Mouse (Mus musculus): ENCODE data around the gene Fibin.

Fibin gene

GRCm38 (mm10) chr2:110362432-110363283, at the start of gene Fibin:
Fibin (minus strand) TSS chr2:110363183.
- peak; percentile 41 for DNase-seq (ENCODE audit: low spot score)

DNA sequence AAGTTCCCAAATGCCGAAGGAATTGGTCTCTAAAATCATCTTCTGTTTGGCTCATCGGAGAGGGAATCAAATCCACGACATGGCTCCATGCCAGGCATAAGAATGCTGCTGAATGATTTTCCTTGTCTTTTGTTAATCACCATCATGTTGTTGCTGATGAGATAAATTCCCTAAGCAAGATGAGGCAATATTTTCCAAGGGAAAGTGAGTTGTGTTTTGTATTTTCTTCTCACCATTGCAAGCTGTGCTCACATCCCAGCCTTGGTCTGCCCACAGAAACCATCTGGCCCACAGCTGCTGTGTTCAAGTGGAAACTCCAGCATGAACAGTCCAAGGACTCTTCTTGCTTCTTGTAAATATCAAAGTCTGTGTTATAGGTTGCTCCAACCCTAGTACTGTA, 48.4 kb upstream of the Fibin start:
- no peak for DNase-seq (ENCODE audit: low spot score)

DNA sequence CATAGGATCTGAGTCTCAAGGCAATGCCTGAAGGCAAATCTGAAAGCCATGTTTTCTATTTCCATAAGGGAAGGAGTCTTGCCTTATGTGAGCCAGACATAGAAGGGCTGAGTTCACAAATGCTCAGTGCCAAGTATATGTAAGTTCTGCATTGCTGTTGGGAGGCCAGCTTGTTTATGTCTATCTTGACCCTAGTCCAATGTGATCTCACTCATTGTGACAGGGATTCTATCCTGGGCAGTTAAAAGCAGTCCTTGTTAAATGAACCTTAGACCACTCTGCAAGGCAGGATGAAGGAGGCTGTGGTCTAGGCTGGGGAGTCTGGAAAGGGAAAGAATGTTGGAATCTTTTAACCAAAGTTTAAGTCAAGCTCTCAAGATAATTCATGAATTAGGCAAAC, 45.8 kb upstream of the Fibin start:
- DNase-seq (ENCODE audit: low spot score): no peak

DNA sequence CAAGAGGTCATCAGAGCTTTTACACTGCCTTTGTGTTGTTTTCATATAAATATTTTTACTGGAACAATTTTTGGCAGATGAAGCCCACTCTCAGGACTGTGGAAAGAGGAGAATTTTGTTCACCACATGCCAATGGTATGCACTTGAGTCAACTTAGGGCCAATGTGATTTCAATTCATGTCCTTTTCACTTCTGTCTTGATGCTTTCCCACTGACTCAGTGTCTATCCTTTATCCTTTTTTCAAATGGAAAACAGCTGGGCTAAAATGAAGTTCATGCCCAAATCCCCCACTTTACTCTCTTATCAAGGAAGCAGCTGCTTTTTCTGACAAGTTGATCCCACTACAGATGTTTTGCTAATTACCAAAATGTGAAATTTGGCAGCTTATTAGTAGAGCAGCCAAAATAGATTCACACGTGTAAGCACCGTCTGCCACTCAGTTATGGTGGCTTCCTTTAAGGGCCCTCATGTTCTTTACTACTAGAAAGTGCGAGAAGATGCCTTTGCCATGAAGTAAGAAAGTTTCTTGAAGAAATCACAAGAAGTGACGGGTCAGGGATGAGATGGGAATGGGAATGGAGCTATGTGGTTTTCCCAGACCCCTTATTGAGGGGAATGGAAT, 29.8 kb upstream of the Fibin start:
- no peak for DNase-seq (ENCODE audit: low spot score)

DNA sequence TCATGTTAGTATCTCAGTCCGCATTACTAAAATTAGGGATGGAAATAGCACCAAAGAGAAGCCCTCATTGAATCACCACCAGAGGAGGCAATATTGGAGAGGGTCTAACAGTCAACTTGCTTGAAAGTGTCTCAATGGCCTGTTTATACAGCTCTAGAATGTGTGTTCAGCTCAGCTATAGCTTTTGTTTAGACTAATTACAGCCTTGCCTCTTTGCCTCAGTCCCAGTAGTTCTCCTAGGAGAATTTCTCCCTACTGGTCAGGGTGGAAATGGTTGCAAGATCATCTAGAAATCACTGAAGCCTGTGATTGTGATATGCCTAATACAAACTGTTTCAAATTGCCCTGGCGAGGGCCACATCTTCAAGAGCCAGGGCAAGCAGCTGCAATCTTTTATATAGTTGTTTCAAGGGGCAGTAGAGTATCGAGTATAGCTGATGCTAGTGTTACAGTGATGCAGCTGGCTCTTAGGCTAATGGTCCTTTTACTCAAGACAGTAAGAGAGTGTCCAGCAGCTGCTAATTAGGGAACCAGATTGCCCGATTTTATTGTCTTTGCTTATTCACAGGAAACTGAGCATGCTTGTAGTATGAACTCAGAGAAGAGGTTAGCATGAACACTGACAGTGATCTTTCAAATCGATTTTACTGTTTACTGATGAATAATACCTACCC, 27.9 kb upstream of the Fibin start:
- DNase-seq (ENCODE audit: low spot score): no peak

- DNase-seq (ENCODE audit: low spot score): no peak
Measured at GRCm38 (mm10) chr2:110379811-110380210, 16.8 kb upstream of the Fibin start.

GRCm38 (mm10) chr2:110376660-110377059, 13.7 kb upstream of the Fibin start:
- DNase-seq (ENCODE audit: low spot score): no peak

DNA sequence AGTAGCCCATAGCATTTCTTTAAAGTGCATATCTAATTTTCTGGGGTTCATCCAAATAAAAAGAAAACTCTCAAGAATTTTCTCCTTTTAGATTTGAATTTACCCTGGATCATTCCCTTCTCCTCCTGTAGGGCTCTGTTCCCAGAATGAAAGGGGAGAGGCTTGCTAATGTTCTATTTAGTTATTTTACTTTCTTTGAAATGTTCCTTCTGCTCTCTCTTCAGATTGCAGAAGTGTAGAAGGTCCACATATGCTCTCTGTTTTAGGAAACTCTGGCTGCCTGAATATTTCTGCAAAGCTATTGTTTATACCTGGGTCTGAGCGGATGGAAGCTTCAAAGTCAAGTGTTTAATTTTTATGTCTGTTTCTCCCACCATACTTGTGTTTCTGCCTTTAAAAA, 12.5 kb upstream of the Fibin start:
- no peak for DNase-seq (ENCODE audit: low spot score)

GRCm38 (mm10) chr2:110373186-110373585, 10.2 kb upstream of the Fibin start:
- DNase-seq (ENCODE audit: low spot score): no peak

DNA sequence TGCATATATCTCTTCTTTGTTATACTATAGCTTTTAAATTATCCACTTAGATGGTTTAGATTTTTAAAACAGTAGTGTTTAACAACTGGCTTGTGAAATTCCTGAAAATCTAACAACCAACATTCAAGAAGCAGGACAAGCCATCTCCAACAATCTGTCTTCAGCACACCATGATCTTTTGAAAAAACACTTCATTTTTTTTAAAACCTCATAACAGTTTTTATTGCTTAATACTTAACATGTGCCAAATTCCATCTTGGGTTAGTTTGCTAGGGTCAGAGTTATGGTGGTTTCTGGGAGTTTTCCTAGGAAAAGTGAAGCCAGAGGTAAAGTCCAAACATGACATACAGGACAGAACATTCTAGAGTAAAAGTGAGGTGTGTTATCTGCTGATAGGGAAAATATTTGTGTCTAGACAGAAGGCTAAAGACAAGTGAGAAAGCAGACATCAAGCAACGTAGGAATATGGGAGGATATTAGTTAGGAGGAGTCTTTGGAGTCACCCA, 4.5 kb upstream of the Fibin start:
- DNase-seq (ENCODE audit: low spot score): no peak

- DNase-seq (ENCODE audit: low spot score): no peak
Measured at GRCm38 (mm10) chr2:110365401-110365800, 2.4 kb upstream of the Fibin start.

- no peak for DNase-seq (ENCODE audit: low spot score)
Measured at GRCm38 (mm10) chr2:110363855-110364254, 872 bp upstream of the Fibin start.

DNA sequence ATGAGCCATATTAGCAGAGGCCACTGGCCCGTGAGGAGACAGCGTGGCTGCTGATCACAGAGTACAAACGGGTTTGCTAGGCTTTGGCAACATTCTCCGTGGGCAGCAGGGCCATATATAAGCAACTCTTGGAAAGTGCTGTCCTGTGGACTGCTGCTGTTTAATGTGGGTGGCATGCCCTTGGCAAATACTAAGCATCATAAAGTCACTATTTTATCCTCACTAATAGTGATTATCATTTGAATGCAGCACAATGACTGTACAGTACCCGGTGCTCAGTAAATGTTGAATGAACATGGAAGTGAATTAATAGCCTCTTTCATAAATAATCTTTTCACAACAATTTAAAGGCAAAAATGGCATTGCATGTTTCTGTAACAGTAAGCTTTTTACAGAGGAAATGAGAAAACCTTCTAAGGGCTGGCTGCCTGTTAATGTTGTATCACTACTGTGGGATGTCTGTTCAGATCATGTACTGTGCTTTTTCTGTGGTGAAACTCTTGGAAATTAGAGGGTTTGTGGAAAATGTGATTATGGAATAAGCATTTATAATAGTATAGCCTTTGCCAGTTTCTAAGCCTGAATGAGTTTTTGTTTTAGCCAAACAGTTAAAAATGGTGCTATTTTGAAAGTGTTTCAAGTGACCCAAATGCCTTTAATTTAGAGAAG, 9.5 kb downstream of the Fibin start:
- DNase-seq (ENCODE audit: low spot score): no peak

- no peak for DNase-seq (ENCODE audit: low spot score)
Measured at GRCm38 (mm10) chr2:110351843-110352251, 11.1 kb downstream of the Fibin start.

- no peak for DNase-seq (ENCODE audit: low spot score)
Measured at GRCm38 (mm10) chr2:110351406-110351805, 11.6 kb downstream of the Fibin start.

GRCm38 (mm10) chr2:110328953-110329352, 34.0 kb downstream of the Fibin start:
- no peak for DNase-seq (ENCODE audit: low spot score)

DNA sequence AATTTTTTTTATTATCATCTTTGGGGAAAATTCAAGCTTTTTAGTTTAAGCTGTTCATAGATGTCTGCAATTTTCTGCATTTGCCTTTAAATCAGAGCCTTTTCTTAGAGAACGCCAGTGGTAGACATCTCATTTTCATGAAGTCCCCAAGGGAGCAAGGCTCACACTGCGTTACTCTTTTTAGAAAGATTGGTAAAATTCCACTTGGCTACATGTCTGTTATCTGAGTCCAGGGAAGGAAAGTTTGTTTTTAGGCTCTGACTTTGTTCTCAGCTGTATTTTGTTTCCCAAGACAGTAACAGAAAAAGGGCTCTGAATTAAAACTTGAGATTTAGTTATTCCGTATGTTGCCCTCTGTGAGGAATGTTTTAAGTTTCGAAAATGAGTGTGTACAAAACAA, 43.0 kb downstream of the Fibin start:
- DNase-seq (ENCODE audit: low spot score): no peak

- DNase-seq (ENCODE audit: low spot score): no peak
Measured at GRCm38 (mm10) chr2:110319266-110319665, 43.7 kb downstream of the Fibin start.

DNA sequence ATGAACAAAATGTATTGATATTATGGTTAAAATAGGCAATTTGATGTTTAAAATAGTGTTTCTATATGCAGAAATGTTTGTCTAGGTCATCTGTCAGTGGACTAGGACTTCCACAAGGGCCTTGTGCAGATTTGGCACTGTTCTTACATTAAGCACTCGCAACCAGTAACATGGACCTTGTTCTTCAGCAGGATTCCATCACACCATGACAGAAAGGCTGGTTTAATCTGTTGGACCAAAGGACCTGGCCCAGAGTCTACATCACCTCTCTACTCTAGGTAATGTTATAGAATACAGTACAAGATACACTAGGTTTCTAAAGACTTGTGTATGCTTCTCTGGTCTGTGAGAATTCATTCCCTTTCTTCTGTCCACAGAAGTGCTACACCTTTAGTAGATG, 44.3 kb downstream of the Fibin start:
- no peak for DNase-seq (ENCODE audit: low spot score)

- no peak for DNase-seq (ENCODE audit: low spot score)
Measured at GRCm38 (mm10) chr2:110316116-110316883, 46.7 kb downstream of the Fibin start.

DNA sequence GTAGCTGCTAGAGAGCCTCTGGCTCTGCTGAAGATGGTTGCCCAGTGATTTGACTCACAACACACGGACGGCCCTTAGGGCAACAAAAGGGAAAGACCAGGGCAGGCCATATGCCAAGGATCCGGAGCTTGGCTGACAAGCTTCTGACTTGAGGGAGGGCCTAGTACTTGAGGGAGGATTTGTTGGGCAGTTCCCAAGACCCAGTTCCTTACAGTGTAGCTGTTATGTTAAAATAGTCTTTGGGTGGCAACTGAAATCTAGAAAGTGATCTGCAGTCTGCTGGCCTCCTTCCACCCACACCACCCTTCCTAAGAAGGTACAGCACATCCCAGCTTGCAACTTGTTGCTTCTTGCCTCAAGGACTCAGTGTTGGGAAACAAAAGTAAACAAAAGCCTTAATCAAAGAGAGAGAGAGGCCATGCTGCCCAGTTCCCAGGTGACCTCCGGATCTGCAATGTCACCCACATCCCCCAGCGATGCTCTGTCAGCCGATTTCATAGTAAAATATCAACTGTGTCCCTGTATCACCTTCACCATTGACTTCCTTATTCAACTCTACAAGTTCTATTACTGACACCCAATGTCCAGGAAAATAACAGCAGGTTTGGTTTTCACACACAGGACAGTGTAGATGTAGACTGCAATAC, 48.4 kb downstream of the Fibin start, which contains the start of gene Bbox1:
Gene Bbox1, minus strand, starts transcription at position 52 of the 647 bp plus-strand sequence.
- peak; percentile 20 for DNase-seq (ENCODE audit: low spot score)

Measured in urinary bladder, postnatal 25 days (tissue).